Mouse (Mus musculus): ENCODE results near the gene D17Wsu92e.
A peak's percentile ranks its signal among the peaks of the same experiment; 100 is the strongest.

The D17Wsu92e gene

DNA sequence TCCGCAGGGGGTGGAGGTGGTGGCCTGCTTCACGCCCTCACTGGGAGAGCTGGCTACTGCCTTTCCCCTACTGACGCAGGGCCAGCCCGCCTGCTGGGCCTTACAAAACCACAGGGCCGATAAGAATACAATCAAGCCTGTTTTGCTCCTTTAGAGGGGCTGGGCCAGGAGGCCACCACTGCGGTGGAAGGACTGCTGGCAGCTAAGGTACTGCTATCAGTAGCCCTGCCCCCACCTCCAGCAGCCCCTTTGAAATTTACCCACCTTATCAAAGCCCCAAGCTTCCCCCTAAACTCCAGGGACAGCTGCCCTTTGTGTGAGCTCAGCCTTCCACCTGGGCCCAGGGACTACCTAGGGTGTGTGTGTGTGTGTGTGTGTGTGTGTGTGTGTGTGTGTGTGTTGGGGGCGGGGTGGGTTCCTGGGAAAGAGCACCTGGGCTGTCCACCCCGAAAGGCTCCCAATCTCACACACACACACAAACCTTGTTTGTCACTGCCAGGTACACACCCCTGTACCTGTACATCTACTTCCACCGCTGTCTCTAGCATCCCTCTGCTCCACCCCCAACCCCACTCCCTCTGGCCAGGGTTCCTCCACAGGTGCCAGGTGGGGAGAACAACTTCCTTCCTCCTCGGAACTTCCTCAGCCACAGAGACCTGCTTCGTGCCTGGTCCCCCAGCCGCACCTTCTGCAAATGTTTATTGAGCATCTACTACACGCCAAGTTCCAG, 85.9 kb downstream of the D17Wsu92e start:
- DNase-seq = no peak

DNA sequence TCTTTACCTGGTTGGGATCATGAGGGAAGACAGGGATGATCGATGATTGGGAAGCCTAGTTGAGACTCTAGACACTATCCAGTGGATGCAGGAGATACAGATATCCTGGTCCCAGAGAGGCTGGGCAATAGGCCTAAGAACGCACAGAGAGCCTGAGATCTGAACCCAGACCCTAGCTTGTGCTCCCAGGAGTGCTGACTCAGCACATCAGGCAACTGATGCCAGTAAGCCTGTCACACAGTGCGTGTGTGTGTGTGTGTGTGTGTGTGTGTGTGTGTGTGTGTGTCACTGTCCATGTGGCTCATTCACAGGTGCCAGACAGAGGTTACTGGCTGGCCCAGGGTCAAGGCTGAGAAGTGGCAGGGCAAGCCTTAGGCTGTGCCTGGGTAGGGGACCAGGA, 87.8 kb downstream of the D17Wsu92e start:
- no peak for DNase-seq

DNA sequence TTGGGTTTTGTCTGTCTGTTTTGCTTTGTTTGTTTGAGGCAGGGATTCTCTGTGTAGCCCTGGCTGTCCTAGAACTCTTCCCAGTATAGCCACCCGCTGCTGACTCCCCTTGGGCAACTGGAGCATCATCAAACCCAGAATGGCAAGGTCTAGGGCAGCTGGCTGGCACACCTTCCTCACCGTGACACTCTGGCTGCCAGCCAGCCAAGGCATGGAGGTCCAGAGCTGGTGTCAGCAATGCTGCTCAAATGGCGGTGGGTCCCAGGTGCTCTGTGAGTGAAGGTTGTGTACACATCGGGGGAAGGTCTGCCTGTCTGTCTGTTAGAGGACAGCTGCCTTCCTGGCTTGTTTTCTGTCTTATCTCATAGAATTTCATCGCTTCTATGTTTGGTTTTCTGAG, 88.3 kb downstream of the D17Wsu92e start:
- no peak for DNase-seq

DNA sequence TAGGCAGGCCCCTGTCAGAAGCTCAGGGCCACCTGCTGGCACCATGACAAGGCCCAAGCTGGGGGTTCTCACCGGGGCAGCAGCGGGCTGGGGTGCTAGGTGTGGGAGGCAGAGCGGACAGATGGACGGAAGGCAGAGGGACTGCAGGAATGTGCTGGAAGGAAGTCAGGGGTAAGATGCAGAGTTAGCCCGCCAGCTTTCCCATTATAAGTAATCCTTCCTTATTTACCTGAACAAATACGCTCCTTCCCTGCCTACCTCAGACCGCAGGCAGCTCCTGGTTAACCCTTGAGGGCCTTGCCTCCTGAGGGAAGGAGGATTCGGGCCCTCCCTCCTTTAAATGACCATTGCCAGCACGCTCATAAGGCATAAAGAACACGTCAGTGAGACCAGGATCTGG, 91.7 kb downstream of the D17Wsu92e start, which contains the start of gene Spdef:
TSS of gene Spdef (minus strand) at position 186 of the 400 bp plus-strand sequence.
- DNase-seq = no peak

DNA sequence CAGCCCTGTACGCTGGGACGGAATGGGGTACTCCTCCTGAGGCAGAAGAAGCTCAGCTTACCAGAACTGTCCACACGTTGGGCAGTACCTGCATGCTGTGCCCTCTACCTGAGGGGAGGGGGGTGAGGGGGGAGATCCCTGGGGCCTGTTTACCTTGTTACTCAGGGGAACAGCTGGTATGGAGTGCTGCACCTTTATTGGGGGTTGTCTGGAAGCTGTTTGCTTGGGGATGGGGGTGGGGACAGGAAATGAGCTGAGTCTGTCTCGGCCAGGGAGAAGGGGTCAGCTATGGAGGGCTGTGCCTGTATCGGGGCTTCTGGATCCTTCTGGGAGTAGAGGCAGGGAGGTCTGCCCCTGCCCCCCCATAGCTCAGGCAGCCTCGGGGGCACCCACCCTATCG, 93.9 kb downstream of the D17Wsu92e start:
- DNase-seq = no peak

DNA sequence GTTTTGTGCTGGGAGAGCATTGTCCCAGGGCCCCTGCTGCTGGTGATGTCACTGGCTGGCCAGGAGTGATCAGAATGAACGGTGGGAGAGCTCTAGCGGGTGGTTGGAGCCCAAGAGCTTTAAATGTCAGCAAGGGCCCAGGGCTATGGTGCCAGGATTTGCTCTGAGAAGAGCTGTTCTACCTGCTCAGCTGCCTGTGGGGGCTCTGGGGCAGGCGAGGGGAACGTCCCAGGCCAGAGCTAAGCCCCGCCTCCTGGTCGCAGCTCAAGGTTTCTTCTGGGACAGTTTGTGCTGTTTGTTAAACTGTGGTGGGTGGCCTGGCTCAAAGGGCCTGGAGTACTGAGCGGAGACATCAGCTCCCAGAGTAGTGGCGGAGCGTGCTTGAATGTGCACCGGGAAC, 95.0 kb downstream of the D17Wsu92e start:
- DNase-seq = no peak

DNA sequence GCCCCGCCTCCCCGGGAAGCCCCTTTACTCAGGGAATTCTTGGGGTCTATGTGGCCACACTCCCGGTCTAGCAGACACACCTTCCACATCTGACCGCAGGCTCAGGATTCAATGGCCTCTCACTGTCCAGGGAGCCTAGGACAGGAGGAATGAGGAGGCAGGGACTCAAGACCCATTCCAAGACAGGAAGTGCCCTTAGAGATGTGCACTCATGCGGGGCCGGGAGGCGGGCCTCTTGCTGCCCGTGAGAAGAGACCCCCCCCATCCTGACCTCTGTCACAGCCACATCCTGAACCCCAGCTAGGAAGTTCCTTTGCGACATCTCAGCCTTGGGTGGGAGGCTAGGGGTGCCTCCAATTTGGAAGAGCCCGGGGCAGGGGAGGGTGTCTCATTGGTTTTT, 95.4 kb downstream of the D17Wsu92e start:
- no peak for DNase-seq

DNA sequence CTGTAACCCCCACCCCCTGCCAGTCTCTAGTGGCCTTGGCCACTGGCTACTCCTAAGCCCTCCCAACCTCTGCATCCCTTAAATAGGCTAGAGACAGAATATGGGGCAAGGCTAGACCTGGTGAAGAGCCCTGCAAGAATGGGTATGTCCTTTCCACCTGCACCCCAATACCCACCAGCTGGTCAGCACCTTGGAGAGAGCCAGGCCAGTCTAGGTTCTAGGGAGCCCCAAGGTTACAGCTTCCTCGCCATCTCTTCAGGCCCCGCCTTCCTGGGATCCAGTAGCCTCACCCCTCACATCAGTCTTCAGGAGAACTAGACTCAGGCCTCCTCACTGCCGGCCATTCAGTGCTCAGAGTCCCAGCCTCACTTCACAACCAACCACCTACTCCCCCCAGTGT, 96.1 kb downstream of the D17Wsu92e start:
- no peak for DNase-seq

DNA sequence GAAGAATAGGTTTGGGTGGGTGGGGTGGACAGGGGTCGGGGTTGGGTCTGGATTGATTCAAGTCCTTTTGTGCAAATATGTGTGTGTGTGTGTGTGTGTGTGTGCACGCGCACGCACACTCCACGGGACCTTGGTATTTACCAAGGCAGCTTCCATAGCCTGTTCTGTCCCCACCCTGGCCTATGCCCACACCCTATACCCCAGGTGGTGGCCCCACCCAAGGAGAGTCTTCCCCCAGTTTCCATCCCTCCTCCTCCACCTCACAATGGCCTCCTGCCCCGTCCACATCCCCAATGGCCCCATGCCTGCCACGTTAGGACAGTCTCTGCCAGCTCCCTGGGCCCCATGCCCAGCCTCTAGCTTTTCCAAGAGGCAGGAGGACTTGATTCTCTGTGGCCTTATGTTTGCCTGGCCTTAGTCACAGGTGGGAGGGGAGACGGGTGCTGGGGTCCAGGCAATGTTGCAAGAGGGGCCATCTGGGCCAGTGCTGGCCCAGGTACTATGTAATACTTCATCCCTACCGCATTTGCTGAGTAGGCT, 99.3 kb downstream of the D17Wsu92e start:
- DNase-seq = no peak

DNA sequence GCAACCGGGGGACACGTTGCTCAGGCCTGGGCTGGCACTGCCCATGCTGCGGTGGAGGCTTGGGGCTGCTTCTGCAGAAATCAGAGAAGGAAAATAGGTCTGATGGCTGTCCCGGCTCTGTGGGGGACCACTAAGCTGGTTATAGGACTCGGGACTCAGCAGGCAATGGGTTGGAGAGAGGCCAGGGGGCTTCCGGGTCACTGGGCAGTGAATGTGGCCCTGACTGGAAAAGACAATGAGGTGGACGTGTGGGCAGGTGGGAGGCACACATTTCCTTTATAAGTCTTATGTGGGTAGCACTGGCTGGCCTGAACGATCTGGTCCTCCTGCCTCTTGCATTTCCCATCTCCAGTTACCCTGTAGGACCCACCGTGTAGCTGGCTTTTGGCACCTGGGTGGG, 100.1 kb downstream of the D17Wsu92e start:
- no peak for DNase-seq

DNA sequence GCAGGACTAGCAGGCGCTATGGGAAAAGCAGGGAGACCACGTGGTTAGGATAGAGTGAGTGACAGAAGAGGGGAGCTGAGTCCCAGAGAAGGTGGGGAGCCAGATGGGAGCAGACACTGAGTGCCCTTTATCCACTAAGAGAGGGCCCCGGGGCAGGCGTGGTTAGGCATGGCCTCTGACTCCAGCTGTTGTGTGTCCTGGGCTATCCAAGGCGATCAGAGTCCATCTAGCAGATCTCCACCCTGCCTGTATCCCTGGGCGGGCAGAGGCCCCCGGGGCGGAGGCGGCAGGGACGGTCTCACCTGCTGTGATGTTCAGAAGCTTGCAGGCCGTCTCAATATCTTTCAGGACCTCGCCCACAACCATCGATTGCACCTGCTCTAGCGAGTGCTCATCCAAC, 100.8 kb downstream of the D17Wsu92e start:
- no peak for DNase-seq

DNA sequence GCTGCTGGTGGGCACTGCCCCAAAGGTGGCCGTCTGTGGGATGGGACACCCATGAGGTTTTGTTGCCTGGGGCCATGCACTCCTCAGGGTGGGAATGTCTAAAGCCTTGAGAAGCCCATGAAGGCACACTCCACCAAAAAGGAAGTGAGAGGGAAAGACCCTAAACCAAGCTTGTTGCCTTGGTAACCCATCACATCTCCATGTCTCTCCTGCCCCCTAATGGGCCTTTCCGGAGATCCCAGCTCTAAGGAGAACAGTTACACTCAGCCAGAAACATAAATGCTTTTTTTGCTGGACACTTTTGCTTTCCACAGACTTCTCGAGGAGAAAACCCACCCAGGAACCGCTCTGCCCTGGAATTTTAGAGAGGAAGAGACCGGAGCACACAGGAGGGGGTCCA, 102.2 kb downstream of the D17Wsu92e start:
- DNase-seq = no peak

DNA sequence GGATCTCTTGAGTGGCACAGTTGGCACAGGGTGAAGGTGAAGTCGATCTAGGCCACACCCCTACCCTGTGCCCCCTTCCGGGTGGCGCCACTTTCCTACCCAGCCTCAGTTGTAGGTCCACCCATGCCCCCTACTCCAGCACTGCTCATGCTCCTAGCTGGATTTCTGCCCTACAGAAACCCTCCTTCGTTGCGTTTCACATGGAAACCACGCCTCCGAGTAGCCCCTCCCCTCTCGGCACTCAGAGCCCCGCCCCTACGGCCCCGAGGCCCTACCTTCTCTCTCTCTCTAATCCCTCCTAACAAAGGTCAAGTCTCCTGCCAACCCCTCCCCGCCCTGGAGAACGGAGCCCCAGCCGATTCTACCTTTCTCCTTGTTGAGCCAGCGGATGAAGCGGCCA, 103.6 kb downstream of the D17Wsu92e start:
- peak; percentile 30 for DNase-seq

DNA sequence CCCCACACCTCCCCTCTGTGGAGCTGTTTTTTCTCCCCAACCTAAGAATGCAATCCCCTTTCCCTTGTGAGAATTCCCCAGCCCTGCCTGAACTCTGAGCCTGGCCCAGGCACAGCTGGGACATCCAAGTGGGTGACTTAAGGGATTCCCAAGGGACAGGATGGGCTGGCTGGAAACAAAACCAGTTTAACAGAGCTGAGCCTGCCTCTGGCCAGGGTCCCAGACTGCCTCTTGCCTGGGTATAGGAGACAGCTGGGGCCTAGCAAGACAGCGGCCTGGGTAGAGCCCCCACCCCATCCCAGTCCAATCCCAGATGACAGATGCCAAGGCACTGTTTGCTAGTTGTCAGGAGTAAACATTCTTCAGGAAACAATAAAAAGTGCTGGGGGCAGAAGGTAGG, 107.6 kb downstream of the D17Wsu92e start:
- peak; percentile 50 for DNase-seq

DNA sequence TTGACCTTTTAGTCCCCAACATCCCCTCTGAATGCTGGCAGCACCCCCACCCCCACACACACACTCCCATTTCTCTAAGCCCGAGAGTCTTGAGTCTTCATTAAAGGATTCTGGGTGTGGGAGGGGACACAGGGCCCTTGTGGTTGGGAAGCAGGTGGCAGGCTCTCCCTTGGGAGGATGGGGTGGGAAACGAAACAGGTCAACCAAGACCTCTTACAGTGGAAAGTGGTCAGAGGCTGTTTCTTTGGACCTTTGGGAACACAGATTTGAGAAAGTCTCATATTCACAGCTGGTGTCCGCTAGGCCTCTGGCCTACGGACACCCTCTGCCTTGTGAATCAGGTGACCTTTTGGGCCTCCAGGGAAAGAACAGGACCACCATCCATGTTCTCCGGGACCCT, 110.8 kb downstream of the D17Wsu92e start:
- DNase-seq = no peak

DNA sequence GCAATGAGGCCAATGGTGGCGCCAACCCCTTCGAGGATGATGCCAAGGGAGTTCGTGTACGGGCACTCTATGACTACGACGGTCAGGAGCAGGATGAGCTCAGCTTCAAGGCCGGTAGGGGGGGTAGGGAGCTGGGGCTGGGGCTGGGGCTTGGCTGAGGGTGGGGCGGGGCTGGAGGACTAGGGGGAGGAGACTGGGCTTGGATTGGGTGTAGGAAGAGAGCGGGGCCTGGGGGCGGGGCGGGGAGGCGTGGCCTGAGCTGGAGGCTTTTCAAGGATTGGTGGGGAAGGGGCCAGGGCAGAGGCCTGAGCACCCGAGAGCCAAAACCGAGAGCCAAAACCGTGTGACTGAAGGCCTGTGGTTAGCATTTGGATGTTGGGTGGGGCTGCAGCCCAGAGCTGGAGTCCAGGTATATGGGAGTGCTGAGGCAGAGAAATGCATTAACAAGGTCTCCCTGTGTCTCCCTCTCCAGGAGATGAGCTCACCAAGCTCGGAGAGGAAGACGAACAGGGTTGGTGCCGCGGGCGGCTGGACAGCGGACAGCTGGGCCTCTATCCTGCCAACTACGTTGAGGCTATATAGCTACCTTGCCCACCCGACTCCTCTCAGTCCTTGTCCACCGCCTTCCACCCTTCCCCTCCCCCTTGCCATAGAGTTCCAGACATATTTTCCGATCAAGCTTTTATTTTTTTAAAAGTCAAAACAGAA, 112.3 kb downstream of the D17Wsu92e start:
- DNase-seq = peak; percentile 78

DNA sequence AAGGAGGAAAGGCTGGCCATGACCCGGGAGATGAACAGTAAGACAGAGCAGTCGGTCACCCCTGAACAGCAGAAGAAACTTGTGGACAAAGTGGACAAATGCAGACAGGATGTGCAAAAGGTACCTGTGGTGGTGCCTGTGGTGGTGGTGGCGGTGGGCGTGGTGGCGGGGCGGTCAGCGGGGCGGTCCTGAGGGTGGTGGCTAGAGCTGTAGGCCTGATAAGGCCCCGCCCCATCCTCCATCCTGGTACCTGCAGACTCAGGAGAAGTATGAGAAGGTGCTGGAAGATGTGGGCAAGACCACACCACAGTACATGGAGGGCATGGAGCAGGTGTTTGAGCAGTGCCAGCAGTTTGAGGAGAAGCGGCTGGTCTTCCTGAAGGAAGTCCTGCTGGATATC, 114.8 kb downstream of the D17Wsu92e start:
- no peak for DNase-seq

DNA sequence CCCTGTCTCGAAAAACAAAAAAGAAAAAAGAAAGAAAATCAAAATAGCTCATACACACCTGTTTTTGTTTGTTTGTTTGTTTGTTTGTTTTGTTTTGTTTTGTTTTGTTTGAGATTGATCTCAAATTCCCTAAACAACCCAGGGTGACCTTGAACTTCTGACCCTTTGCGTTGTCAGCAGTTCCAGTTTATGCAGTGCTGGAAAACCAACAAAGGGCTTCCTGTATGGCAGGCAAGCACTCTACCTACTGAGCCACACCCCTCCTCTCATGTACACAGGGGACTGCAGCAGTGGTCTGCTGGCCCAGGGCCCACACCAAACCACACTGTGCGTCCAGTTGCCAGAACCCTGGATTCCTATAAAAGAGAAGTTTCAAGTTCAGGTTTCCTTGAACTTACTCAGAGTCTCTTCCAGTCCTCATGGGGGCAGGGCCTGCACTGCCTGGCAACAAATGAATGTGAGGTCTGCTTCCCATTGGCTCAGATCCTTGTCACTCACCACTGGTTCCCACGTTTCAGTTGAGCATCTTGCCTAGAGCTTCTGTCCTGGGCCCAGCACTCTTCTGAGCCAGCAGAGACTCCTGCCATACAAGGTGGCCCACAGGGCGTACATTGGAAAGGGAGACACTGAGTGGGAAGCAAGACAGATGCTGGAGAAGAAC, 116.4 kb downstream of the D17Wsu92e start:
- no peak for DNase-seq

DNA sequence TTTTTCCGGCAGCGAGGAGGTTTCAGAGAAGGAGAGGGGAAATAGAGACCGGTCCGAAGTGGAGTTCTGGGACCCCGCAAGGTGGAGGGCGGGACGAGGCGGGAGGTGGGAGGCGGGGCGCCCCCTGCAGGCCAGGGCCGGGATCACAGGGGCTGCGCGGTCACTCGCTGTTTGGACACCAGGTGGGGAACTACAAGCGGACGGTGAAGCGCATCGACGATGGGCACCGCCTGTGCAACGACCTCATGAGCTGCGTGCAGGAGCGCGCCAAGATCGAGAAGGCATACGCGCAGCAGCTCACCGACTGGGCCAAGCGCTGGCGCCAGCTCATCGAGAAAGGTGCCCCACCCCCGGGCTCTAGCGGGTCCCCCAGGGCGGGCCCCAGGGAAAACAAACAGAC, 117.9 kb downstream of the D17Wsu92e start:
- peak; percentile 58 for DNase-seq

DNA sequence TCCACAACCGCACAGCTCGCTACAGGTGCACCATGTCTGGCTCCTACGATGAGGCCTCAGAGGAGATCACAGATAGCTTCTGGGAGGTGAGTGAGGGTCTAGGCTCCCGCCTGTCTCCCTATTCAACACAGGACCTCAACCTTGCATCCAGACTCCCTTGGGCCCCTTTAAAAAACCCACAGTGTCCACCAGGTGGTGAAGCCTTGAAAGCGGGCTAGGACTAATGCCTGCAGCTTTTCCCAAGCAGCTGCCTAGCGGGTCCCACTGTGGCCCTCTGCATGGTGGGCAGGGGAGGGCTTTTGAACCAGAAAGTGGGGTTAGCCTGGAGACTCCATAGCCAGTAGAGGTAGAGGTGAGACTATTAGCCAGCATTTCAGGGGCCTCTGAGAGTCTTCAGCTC, 118.6 kb downstream of the D17Wsu92e start:
- DNase-seq = no peak
